Mouse (Mus musculus): Measurements from ENCODE around the gene Bdh1. TPM values are rescaled to one million over a fixed set of nuclear protein-coding genes. Genes with fewer than 3 reads are reported as not detected.

The Bdh1 gene
- polyA plus RNA-seq, 1 experiment from 2014 or later, result 208 TPM

- Histone ChIP-seq H3K27ac (ENCODE audit: low read depth) (no peak overlapping the region), H3K4me2 (ENCODE audit: low read depth, low read length) (peak overlapping the region; percentile 27), H3K4me1 (ENCODE audit: insufficient read depth) (peaks cover 17% of the 10 kb centered on the region), H3K9me3 (ENCODE audit: low read length) (no peaks in the 10 kb centered on the region), H3K4me3 (ENCODE audit: low read depth, low read length) (no peak overlapping the region), H3K9ac (replicated peaks) (no peak overlapping the region), H3K27me3 (ENCODE audit: insufficient read depth, low read length) (no peaks in the 10 kb centered on the region), H3K36me3 (replicated peaks; ENCODE audit: insufficient read depth, low read length) (no peaks in the 10 kb centered on the region)
- 32% methylated on average over 10 of the region's 10 CpGs for WGBS (ENCODE audit: insufficient replicate concordance)
- TF ChIP-seq CTCF (IDR thresholded peaks at IDR 0.05; ENCODE audit: low read depth) (no peak), EP300 (IDR thresholded peaks at IDR 0.05; ENCODE audit: low read depth) (no peak)
- DNase-seq, result no peak
- ATAC-seq, result peak; percentile 34
Measured at GRCm38 (mm10) chr16:31506665-31507456, 84.8 kb downstream of the Bdh1 start.

- WGBS (ENCODE audit: insufficient replicate concordance), result 33% methylated on average over 6 of the region's 6 CpGs
- DNase-seq (peak; percentile 43), ATAC-seq (peak; percentile 62)
- no peaks in the 10 kb centered on the region for H3K27me3 ChIP-seq (ENCODE audit: insufficient read depth, low read length)
- H3K4me2 ChIP-seq (ENCODE audit: low read depth, low read length), result peak overlapping the region; percentile 1; the same call in 1 of the 2 replicates
- TF ChIP-seq CTCF (IDR thresholded peaks at IDR 0.05; ENCODE audit: low read depth) (no peak), EP300 (IDR thresholded peaks at IDR 0.05; ENCODE audit: low read depth) (no peak)
- H3K4me1 ChIP-seq (ENCODE audit: insufficient read depth), result peaks cover 17% of the 10 kb centered on the region
- H3K4me3 ChIP-seq (ENCODE audit: low read depth, low read length), result no peak overlapping the region
- H3K27ac ChIP-seq (ENCODE audit: low read depth), result no peak overlapping the region
- no peaks in the 10 kb centered on the region for H3K36me3 ChIP-seq (replicated peaks; ENCODE audit: insufficient read depth, low read length)
- H3K9me3 ChIP-seq (ENCODE audit: low read length), result no peaks in the 10 kb centered on the region
- no peak overlapping the region for H3K9ac ChIP-seq (replicated peaks)
Measured at GRCm38 (mm10) chr16:31507457-31507755, 85.3 kb downstream of the Bdh1 start.

GRCm38 (mm10) chr16:31507794-31508526, 85.9 kb downstream of the Bdh1 start:
- no peak for TF ChIP-seq EP300 (IDR thresholded peaks at IDR 0.05; ENCODE audit: low read depth)
- no peak for TF ChIP-seq CTCF (IDR thresholded peaks at IDR 0.05; ENCODE audit: low read depth)
- Histone ChIP-seq H3K4me3 (ENCODE audit: low read depth, low read length) (no peak overlapping the region), H3K9me3 (ENCODE audit: low read length) (no peaks in the 10 kb centered on the region), H3K36me3 (replicated peaks; ENCODE audit: insufficient read depth, low read length) (no peaks in the 10 kb centered on the region), H3K4me2 (ENCODE audit: low read depth, low read length) (peak overlapping the region; percentile 58), H3K9ac (replicated peaks) (no peak overlapping the region), H3K27me3 (ENCODE audit: insufficient read depth, low read length) (no peaks in the 10 kb centered on the region), H3K27ac (ENCODE audit: low read depth) (no peak overlapping the region; the same call in 1 of the 2 replicates), H3K4me1 (ENCODE audit: insufficient read depth) (peaks cover 17% of the 10 kb centered on the region)
- DNase-seq, result peak; percentile 70
- 34% methylated on average over 14 of the region's 14 CpGs for WGBS (ENCODE audit: insufficient replicate concordance)
- peak; percentile 66 for ATAC-seq

Other genes with a start within 250 kb of the Bdh1 start
- 4.5 and 5.6 TPM in 2 replicates for gene Acap2, start 221.0 kb upstream of the Bdh1 start, polyA plus RNA-seq (2015; fragmentation: Nextera tagmentation; extraction: Ambion mirVana)
- gene Ppp1r2, start 147.0 kb upstream of the Bdh1 start, polyA plus RNA-seq (2015; fragmentation: Nextera tagmentation; extraction: Ambion mirVana), result 36.4 and 36.8 TPM in 2 replicates
- gene Apod, start 107.5 kb upstream of the Bdh1 start, polyA plus RNA-seq (2015; fragmentation: Nextera tagmentation; extraction: Ambion mirVana), result 0.11 TPM in 2 replicates
- gene Dlg1, start 241.2 kb downstream of the Bdh1 start, polyA plus RNA-seq (2015; fragmentation: Nextera tagmentation; extraction: Ambion mirVana), result 4.5 and 5.6 TPM in 2 replicates